Mouse (Mus musculus): ENCODE measurements around the gene Cfap97d1. TPM values are rescaled to one million over a fixed set of nuclear protein-coding genes. Genes with fewer than 3 reads are reported as not detected.
A peak's percentile ranks its signal among the peaks of the same experiment; 100 is the strongest.

Cfap97d1 gene
- polyA plus RNA-seq, 1 experiment from 2014 or later, result not detected

GRCm38 (mm10) chr11:102027361-102028017, 43.4 kb downstream of the Cfap97d1 start:
- H3K4me2 ChIP-seq, result peak overlapping the region; percentile 93
- H3K27me3 ChIP-seq (replicated peaks), result no peaks in the 10 kb centered on the region
- H3K36me3 ChIP-seq, result no peaks in the 10 kb centered on the region
- H3K27ac ChIP-seq, result peak overlapping the region; percentile 81
- WGBS, result 10% methylated on average over 12 of the region's 12 CpGs
- H3K4me3 ChIP-seq (replicated peaks), result peak overlapping the region; percentile 68
- H3K9me3 ChIP-seq, result no peaks in the 10 kb centered on the region
- no peak for ATAC-seq (ENCODE audit: insufficient read depth, low FRiP score, low read depth)
- H3K9ac ChIP-seq, result no peak overlapping the region
- H3K4me1 ChIP-seq, result peaks cover 17% of the 10 kb centered on the region

GRCm38 (mm10) chr11:102028087-102028816, 44.2 kb downstream of the Cfap97d1 start, which contains the start of gene Mpp3:
TSS of gene Mpp3 (minus strand) at chr11:102028461.
- Histone ChIP-seq H3K4me1 (peaks cover 17% of the 10 kb centered on the region), H3K4me3 (replicated peaks) (peak within 1 kb of the TSS; percentile 68), H3K9ac (no peak within 1 kb of the TSS), H3K9me3 (no peaks in the 10 kb centered on the region), H3K36me3 (no peaks in the 10 kb centered on the region), H3K4me2 (peak within 1 kb of the TSS; percentile 93), H3K27ac (peak within 1 kb of the TSS; percentile 81), H3K27me3 (replicated peaks) (no peaks in the 10 kb centered on the region)
- ATAC-seq (ENCODE audit: insufficient read depth, low FRiP score, low read depth), result no peak
- WGBS, result 71% methylated on average over 6 of the region's 6 CpGs

DNA sequence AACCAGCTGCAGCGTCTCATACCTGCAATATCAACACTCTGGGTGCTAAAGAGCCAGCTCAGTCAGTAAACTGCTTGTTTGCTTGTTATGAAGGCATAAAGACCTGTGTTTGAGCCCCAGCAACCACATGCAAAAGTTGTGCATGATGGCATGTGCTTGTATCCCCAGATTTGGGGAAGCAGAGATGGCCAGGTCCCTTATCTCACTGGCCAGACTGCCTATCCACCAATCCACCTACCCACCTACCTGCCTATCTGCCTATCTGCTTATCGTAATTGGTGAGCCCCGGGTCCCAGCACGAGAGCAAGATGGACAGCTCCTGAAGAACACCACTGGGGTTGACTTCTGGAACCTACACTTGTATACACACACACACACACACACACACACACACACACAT, 45.2 kb downstream of the Cfap97d1 start:
- Histone ChIP-seq H3K27me3 (replicated peaks) (no peaks in the 10 kb centered on the region), H3K4me3 (replicated peaks) (no peak overlapping the region), H3K9ac (no peak overlapping the region), H3K36me3 (no peaks in the 10 kb centered on the region), H3K27ac (no peak overlapping the region), H3K4me2 (no peak overlapping the region), H3K4me1 (peaks cover 17% of the 10 kb centered on the region), H3K9me3 (no peaks in the 10 kb centered on the region)
- no peak for ATAC-seq (ENCODE audit: insufficient read depth, low FRiP score, low read depth)
- 73% methylated on average over 4 of the region's 4 CpGs for WGBS

DNA sequence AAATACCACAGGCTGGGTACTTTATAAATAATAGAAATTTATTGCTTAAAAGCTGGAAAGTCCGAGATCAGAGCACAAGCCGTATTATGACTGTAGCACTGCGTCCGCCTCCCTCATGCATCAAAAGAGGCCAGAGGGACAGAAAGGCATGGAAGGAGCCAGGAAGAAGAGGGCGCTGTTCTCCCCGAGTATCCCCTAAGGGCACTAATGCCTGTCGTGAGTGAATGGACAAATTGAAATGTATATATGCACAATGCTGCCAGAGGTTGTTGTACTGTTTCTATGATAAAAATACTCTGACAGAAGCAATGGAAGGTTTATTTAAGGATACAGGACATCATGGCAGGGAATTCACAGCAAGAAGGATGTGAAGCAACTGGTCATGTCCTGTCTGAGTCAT, 45.9 kb downstream of the Cfap97d1 start:
- WGBS, result 33% methylated on average over 7 of the region's 7 CpGs

GRCm38 (mm10) chr11:102031149-102031548, 47.1 kb downstream of the Cfap97d1 start:
- Histone ChIP-seq H3K4me2 (no peak overlapping the region), H3K27ac (no peak overlapping the region), H3K36me3 (no peaks in the 10 kb centered on the region), H3K9ac (no peak overlapping the region), H3K9me3 (no peaks in the 10 kb centered on the region), H3K27me3 (replicated peaks) (no peaks in the 10 kb centered on the region), H3K4me1 (peaks cover 14% of the 10 kb centered on the region), H3K4me3 (replicated peaks) (no peak overlapping the region)
- WGBS, result 79% methylated on average over 7 of the region's 7 CpGs
- ATAC-seq (ENCODE audit: insufficient read depth, low FRiP score, low read depth), result no peak

More for the DNA sequence above, 45.9 kb downstream of the Cfap97d1 start:
- Histone ChIP-seq H3K9ac (no peak overlapping the region), H3K36me3 (no peaks in the 10 kb centered on the region), H3K27me3 (replicated peaks) (no peaks in the 10 kb centered on the region), H3K4me2 (no peak overlapping the region), H3K27ac (no peak overlapping the region), H3K9me3 (no peaks in the 10 kb centered on the region), H3K4me1 (peaks cover 17% of the 10 kb centered on the region), H3K4me3 (replicated peaks) (no peak overlapping the region)
- no peak for ATAC-seq (ENCODE audit: insufficient read depth, low FRiP score, low read depth)

- Histone ChIP-seq H3K36me3 (no peaks in the 10 kb centered on the region), H3K4me3 (replicated peaks) (no peak overlapping the region), H3K4me2 (no peak overlapping the region), H3K27ac (no peak overlapping the region), H3K9ac (no peak overlapping the region), H3K27me3 (replicated peaks) (no peaks in the 10 kb centered on the region), H3K4me1 (0 out of 2 replicates have a peak, but pooled peaks cover 3% of the 10 kb centered on the region), H3K9me3 (no peaks in the 10 kb centered on the region)
- 84% methylated on average over 12 of the region's 12 CpGs for WGBS
- ATAC-seq (ENCODE audit: insufficient read depth, low FRiP score, low read depth), result peak; percentile 58; the same call in 1 of the 2 replicates
Measured at GRCm38 (mm10) chr11:102033055-102033591, 49.0 kb downstream of the Cfap97d1 start.

DNA sequence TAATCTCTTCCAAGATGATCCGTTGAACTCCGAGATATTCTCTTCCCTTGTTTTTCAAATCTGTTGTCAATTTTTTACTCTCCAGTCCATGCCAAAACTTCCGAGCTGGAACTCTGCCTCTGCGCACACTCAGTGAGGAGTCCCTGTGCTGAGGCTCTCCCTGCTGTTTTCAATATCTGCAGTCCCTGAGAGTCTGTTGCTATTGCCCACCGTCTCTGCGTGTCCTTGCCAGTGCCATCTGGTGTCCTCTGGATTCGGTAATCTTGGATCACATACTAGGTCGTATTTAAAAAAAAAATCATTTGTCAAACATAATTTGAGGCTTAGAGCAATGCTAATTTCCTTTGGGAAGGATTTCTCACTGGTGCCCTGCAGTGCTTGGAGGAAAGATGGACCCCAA, 50.8 kb downstream of the Cfap97d1 start:
- no peak overlapping the region for H3K27ac ChIP-seq
- H3K4me2 ChIP-seq, result no peak overlapping the region
- no peak for ATAC-seq (ENCODE audit: insufficient read depth, low FRiP score, low read depth)
- H3K27me3 ChIP-seq (replicated peaks), result no peaks in the 10 kb centered on the region
- H3K9me3 ChIP-seq, result no peaks in the 10 kb centered on the region
- H3K4me3 ChIP-seq (replicated peaks), result no peak overlapping the region
- H3K36me3 ChIP-seq, result no peaks in the 10 kb centered on the region
- H3K9ac ChIP-seq, result no peak overlapping the region
- 75% methylated on average over 8 of the region's 8 CpGs for WGBS
- H3K4me1 ChIP-seq, result 0 out of 2 replicates have a peak, but pooled peaks cover 5% of the 10 kb centered on the region

DNA sequence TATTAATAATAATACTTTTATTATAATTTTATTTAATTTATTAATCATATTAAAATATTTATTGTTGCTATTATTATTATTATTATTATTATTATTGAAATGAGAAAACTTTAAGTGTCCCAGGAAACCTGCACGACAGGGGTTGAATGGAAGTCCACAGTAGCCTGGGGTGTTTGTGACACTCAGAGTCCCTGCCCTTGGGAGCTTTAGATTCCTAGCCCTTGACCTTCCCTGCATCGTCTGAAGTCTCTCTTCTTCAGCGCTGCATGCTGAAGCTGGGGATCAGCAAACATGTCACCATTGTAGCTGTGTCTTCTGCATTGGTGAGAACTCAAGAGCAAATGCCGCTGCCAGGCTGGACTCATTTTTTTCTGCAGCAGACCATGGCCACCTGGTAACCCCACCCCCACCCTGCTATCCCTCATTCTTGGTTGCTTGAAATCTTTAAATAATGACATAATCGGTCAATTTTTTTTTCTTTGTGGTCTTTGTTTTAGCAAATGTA, 51.4 kb downstream of the Cfap97d1 start:
- H3K9me3 ChIP-seq, result no peaks in the 10 kb centered on the region

GRCm38 (mm10) chr11:102036336-102036735, 52.3 kb downstream of the Cfap97d1 start:
- ATAC-seq (ENCODE audit: insufficient read depth, low FRiP score, low read depth), result no peak
- Histone ChIP-seq H3K4me2 (no peak overlapping the region), H3K9ac (no peak overlapping the region), H3K9me3 (no peaks in the 10 kb centered on the region), H3K4me3 (replicated peaks) (no peak overlapping the region), H3K36me3 (no peaks in the 10 kb centered on the region), H3K27me3 (replicated peaks) (no peaks in the 10 kb centered on the region), H3K27ac (no peak overlapping the region), H3K4me1 (0 out of 2 replicates have a peak, but pooled peaks cover 6% of the 10 kb centered on the region)
- 77% methylated on average over 7 of the region's 7 CpGs for WGBS

More for the DNA sequence above, 51.4 kb downstream of the Cfap97d1 start:
- WGBS, result 67% methylated on average over 5 of the region's 5 CpGs
- H3K9ac ChIP-seq, result no peak overlapping the region
- H3K4me2 ChIP-seq, result no peak overlapping the region
- H3K27me3 ChIP-seq (replicated peaks), result no peaks in the 10 kb centered on the region
- 0 out of 2 replicates have a peak, but pooled peaks cover 6% of the 10 kb centered on the region for H3K4me1 ChIP-seq
- H3K4me3 ChIP-seq (replicated peaks), result no peak overlapping the region
- no peaks in the 10 kb centered on the region for H3K36me3 ChIP-seq
- H3K27ac ChIP-seq, result no peak overlapping the region
- ATAC-seq (ENCODE audit: insufficient read depth, low FRiP score, low read depth), result no peak

- Histone ChIP-seq H3K4me2 (no peak overlapping the region), H3K9ac (no peak overlapping the region), H3K9me3 (no peaks in the 10 kb centered on the region), H3K27me3 (replicated peaks) (no peaks in the 10 kb centered on the region), H3K36me3 (no peaks in the 10 kb centered on the region), H3K4me3 (replicated peaks) (no peak overlapping the region), H3K4me1 (0 out of 2 replicates have a peak, but pooled peaks cover 6% of the 10 kb centered on the region), H3K27ac (no peak overlapping the region)
- 64% methylated on average over 6 of the region's 6 CpGs for WGBS
- ATAC-seq (ENCODE audit: insufficient read depth, low FRiP score, low read depth), result no peak
Measured at GRCm38 (mm10) chr11:102037789-102038188, 53.7 kb downstream of the Cfap97d1 start.

DNA sequence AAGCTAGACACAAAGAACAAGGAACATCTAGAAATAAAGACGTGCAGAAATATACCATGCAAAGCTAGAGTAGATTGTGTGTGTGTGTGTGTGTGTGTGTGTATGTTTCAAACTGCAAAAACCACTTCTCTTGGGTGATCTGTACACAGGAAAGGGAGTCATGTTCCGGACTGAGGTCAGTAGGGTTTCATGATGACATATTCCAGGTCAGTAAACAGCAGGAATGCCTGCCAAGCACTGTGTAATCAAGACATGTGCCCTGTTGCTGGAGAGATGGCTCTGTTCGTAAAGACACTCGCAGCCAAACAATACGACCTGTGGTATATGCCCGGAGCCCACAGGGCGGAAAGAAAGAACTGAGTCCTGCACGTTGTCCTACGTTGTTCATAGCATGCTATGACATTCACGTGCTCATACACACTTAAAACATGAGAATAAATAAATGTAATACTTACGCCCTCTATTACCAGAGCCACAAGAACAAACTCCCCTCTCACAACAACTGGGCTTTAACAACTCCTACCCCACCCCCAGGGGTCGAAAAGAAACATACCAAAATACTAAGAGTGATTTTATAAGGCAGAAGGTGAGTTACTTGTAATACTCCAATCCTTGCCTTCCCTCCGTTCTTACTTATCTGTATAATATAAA, 55.5 kb downstream of the Cfap97d1 start:
- Histone ChIP-seq H3K4me1 (0 out of 2 replicates have a peak, but pooled peaks cover 6% of the 10 kb centered on the region), H3K4me3 (replicated peaks) (no peak overlapping the region), H3K27ac (no peak overlapping the region), H3K4me2 (0 out of 2 replicates have a peak overlapping the region, but pooled peaks have one; percentile 3), H3K9me3 (no peaks in the 10 kb centered on the region), H3K27me3 (replicated peaks) (no peaks in the 10 kb centered on the region), H3K9ac (no peak overlapping the region), H3K36me3 (no peaks in the 10 kb centered on the region)
- 52% methylated on average over 13 of the region's 13 CpGs for WGBS
- ATAC-seq (ENCODE audit: insufficient read depth, low FRiP score, low read depth), result no peak
